In genomic region chr11:28583138-28583910, GRCm38 (mm10) we compare ENCODE assay signal across 8 mouse cellular contexts. TPM values are rescaled to one million over a fixed set of nuclear protein-coding genes. Genes with fewer than 3 reads are reported as not detected.
A peak's percentile ranks its signal among the peaks of the same experiment; 100 is the strongest.
DNase-seq lines count a peak whose midpoint lies in the region; ATAC-seq lines count a peak whose summit lies in the region.

No protein-coding gene starts in this region.

- peak overlapping the region; percentile 63 for H3K9ac ChIP-seq in heart, embryonic 12.5 days
- peak overlapping the region; percentile 67 for H3K9ac ChIP-seq in midbrain, embryonic 12.5 days (replicated peaks)

- peak; percentile 60 for ATAC-seq in heart, embryonic 12.5 days (ENCODE audit: insufficient number of reproducible peaks, low FRiP score)
- peak; percentile 47 for ATAC-seq in midbrain, embryonic 12.5 days (ENCODE audit: low FRiP score, low read depth)

- peaks cover 5% of the 10 kb centered on the region; the same call in 1 of the 2 replicates for H3K4me1 ChIP-seq in heart, embryonic 12.5 days (replicated peaks)
- no peaks in the 10 kb centered on the region for H3K4me1 ChIP-seq in midbrain, embryonic 12.5 days

- peaks cover 30% of the 10 kb centered on the region for H3K27me3 ChIP-seq in heart, embryonic 12.5 days (replicated peaks)
- peaks cover 19% of the 10 kb centered on the region for H3K27me3 ChIP-seq in midbrain, embryonic 12.5 days

- peak; percentile 23 to 65 for DNase-seq in adrenal gland, adult (ENCODE audit: inconsistent age in 2 of 2, low spot score in 1 of 2)
- no peak for DNase-seq in adrenal gland, postnatal 10 days
- DNase-seq in thymus, postnatal 4 days = peak; percentile 7
- no peak for DNase-seq in thymus, postnatal 36 days
- DNase-seq in left cerebral cortex, postnatal 4 days = peak; percentile 6
- DNase-seq in spleen, adult 18-20 months = no peak

- 1% methylated on average over 62 of the region's 63 CpGs for WGBS in heart, embryonic 12.5 days
- WGBS in midbrain, embryonic 12.5 days = under 1% methylated on average over 61 of the region's 63 CpGs

- peak overlapping the region; percentile 63 for H3K4me3 ChIP-seq in heart, embryonic 12.5 days
- H3K4me3 ChIP-seq in midbrain, embryonic 12.5 days = peak overlapping the region; percentile 64

- no peaks in the 10 kb centered on the region for H3K36me3 ChIP-seq in heart, embryonic 12.5 days
- no peaks in the 10 kb centered on the region for H3K36me3 ChIP-seq in midbrain, embryonic 12.5 days

- peak overlapping the region; percentile 100 for H3K4me2 ChIP-seq in heart, embryonic 12.5 days
- peak overlapping the region; percentile 97 for H3K4me2 ChIP-seq in midbrain, embryonic 12.5 days (replicated peaks)

- H3K27ac ChIP-seq in heart, embryonic 12.5 days (ENCODE audit: poor library complexity, severe bottlenecking) = no peak overlapping the region
- H3K27ac ChIP-seq in midbrain, embryonic 12.5 days (replicated peaks) = peak overlapping the region; percentile 52

- intact Hi-C loops in left cerebral cortex, postnatal 4 days (cut with DNase I) = loop anchor here (10.0 kb wide), 2 partner anchors 219 to 1359 kb away; no protein-coding TSS in a partner anchor

- no peaks in the 10 kb centered on the region for H3K9me3 ChIP-seq in heart, embryonic 12.5 days (replicated peaks)
- no peaks in the 10 kb centered on the region for H3K9me3 ChIP-seq in midbrain, embryonic 12.5 days

RNA-seq across cellular contexts. Expression of gene Ccdc85a, which starts 0.8 kb away (rescaled TPM):
- total RNA-seq in adrenal gland, postnatal 10 days (2021) = 1 to 10 TPM; 6.7 to 7.6 TPM
- polyA plus RNA-seq in heart, embryonic 12.5 days (2016; fragmentation: Nextera tagmentation; extraction: Ambion mirVana) = 0.81 and 1.6 TPM in 2 replicates
- 10 to 100 TPM; 89.3 to 98.0 TPM for total RNA-seq in left cerebral cortex, postnatal 4 days (2021)
- 6.0 and 7.9 TPM in 2 replicates for polyA plus RNA-seq in midbrain, embryonic 12.5 days (2016; fragmentation: Nextera tagmentation; extraction: Ambion mirVana)

Comparison
In these comparisons a context has a peak if more than half of its experiments do, and no peak if none do; other contexts are left out.
1. DNase-seq: peak in adrenal gland, adult (2 of 2), thymus, postnatal 4 days (single experiment) and left cerebral cortex, postnatal 4 days (single experiment); none in adrenal gland, postnatal 10 days (single experiment), thymus, postnatal 36 days (0 of 2) and spleen, adult 18-20 months (0 of 2).
2. RNA of gene Ccdc85a, which starts 0.8 kb away (total RNA-seq): 89.3 to 98.0 TPM in left cerebral cortex, postnatal 4 days; 6.7 to 7.6 TPM in adrenal gland, postnatal 10 days; every median in the first group is over 10 times any median in the second.